Mouse (Mus musculus): ENCODE results near the gene Tbc1d1. TPM values are rescaled to one million over a fixed set of nuclear protein-coding genes. Genes with fewer than 3 reads are reported as not detected.

The Tbc1d1 gene
- total RNA-seq, 2 experiments from 2014 or later: 35.5 to 36.8 TPM

DNA sequence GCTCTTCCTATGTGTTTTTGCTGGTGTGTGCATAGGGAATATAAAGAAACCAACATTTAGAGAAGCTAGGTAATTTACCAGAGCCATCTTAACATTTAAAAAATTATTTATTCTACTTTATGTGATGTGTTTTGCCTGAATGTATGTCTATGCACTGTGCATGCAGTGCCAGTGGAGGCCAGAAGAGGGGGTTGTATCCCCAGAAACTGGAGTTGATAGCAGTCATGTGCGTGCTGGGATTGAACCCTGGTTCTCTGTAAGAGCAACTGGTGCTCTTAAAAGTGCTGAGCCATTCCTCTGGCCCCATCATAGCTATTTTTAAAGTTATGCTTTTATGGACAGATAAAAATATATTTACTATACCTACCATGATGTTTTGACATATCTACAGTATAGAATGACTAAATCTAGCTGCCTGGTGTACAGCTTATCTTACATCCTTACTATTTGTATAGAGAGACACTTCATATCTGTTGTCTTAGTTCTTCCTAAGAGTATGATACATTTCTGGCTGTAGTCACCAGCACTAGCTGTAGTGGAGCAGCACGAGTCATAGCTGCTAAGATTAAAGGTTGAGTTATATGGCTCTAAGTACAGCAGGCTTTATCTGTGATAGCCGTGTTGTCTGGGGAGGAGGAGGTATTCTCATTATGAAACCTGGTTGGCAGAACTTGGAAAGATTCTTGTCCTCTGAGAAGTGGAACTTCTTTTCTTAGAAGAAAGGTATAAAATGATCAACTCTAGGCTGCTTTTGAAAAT lies 83.0 kb downstream of the Tbc1d1 start:
- no peak for DNase-seq

DNA sequence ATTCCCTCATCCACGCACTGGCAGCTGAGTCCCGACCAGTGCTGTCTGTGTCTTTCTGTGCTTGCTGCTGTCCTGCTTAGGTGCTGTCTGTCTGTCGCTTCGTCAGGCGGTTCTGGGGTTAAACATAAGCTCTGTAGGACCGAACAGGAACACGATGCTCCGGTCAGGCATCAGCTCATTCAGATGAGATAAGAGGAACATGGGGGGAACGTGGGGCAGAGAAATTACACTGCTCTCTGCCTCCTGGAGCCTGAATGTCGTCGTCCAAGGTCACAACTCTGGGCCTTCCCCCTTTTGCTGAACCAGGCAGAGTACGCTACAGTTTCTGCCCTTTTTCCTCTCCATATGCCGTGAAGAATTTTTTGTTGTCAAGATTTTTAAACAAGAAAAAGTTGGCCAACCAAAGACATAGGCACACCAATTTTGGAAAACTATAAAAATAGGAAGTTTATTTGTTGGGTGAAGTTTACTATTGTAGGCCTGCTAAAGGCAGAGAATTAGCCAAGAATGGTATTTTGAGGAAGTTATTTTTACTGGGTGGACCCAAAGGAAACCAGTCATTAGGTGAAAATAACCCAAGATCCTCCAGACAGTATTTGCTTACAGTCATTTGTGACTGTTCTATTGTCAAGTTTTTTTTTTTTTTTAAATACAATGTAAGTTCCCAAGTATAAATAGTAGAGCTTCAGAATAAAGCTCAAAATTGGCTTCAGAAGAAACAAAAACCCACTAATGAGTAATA lies 85.0 kb downstream of the Tbc1d1 start:
- no peak for DNase-seq

DNA sequence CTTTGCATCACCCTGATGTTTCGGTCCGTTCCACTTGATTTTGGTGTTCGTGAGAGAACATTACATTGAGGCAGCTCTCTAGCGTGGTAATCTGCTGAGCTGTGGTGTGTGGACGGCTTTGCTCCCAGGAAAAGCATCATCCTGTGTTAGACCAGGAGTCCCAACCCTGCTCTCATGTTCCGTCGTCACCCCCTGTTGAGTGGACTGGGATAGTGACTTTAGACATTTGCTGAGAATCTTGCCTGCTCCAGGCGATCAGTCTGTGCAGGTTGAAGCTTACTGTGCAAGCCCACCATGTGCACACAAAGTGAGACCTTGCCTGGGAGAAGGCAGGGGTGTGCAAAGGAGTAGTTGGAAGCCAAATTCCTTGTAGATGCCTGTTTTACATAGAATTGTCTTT lies 85.8 kb downstream of the Tbc1d1 start:
- no peak for DNase-seq

DNA sequence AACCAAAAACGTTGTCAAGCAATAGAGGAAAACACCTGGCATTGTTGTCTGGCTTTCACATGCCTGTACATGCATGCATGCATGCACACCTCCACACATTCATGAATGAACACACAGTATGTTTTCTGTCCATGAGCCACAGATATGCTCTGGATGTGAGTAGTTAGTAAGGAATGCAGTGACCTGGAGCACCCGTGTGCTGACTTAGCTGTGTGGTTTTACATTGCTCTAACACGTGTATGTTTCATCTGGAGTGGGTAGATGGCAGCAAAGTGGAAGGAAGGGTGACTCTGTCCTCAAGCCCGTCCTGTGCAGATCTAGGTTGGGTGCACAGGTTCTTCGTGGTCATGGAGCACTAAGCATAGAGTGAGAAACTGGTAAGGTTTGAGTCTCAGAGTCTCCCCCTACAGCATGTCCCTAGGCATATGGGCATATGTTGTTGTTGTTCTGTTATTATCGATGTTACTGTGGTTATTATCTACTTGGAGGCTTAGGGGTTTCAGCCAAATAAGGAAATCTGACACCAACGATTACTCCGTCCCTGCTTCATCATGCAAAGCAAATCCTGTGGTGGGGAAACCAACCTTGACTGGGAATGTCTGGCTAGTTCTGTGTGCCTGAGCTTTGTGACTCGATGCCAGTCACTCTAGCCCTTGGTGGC lies 86.8 kb downstream of the Tbc1d1 start:
- DNase-seq: no peak

DNA sequence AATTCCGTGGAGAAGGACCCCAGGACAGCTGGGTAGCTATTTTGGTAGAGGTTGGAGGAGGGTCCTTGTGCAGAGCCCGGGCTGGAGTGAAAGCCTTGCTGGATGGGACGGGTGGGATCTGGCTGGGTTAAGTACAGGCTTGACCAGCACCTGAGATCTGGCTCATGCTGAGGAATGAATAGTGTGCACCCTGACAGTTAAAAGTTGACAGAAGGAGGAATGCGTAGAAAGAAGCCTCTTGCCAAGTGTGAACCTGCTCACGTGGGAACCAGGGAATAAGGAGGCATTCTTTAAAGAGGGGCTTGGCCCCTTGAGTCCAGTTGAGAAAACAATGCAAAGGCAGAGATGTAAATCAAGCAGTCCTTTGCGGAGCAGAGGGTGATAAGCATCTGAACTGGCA lies 87.6 kb downstream of the Tbc1d1 start:
- DNase-seq: no peak

DNA sequence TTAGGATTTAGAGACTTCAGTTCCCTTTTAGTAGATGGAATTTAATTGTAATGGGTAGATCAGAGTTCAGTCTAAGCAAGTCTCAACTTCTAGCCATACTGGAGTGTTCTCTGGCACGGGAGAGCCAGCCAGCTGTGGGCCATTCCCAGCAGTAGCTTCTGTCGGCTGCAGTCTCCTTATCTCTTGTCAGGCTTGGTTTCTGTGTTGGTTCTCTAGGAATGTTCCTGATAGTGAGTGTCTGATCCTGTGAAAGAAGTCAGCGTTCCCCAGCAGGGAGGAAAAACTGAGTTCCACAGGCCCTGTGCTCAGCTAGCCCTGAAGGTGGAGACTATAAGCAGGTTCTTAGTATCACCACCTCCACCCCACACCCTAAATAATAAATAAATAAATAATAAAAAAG lies 88.2 kb downstream of the Tbc1d1 start:
- no peak for DNase-seq

DNA sequence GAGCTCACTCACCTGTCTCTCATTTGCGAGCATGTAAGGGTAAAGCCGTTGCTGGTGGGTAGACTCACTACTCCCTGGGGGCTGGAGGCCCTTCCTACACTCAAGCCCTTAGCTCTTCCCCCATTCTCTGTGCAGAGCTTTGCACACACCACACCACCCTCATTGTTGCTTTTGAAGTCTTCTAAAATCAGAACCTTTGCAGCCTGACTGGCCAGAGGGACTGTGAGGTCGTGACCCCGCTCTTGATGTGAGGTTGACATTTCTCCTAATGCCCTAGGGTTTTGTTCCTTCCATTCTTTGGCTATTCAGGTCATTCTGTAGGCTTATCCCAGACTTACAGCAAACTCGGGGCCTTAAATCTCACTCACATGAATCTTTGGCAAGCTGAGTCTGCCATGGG lies 88.6 kb downstream of the Tbc1d1 start:
- DNase-seq: no peak

DNA sequence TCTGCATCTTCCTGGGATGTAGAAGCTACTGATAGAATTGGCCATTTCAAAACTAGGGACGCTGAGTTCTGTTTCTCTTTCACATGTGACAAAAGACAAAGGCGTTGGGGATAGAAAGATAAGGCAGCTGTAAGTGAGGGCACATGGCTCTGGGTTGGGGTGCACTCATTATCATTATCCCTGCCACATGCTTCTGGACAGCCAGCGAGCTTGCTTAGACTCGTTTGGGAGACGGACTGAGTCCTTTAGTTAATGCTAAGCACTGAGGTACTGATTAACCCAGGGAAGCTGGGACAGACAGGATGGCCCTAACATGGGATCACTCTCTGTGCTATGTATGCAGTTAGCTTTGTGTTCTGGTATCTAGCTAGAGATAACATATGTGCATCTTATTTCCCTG lies 95.3 kb downstream of the Tbc1d1 start:
- no peak for DNase-seq

DNA sequence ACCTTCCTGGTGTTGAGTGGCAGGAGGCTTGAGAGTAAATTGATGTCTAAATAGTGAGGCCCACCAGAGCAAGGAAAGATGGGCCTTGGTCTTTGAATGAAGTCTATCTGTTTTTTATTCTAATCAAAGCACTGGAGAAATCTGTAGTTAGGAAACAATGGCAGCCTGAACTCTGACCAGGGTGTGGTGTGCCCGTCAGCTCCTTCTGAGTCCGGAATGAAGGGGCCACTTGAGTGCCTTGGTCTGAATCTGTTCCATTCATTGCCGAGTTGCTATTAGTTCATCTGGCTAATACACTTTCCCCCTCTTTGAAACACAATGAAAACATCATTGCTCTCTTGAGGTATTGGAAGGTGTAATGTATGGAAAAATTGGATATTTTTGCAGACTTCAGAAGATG lies 98.2 kb downstream of the Tbc1d1 start:
- DNase-seq: no peak

DNA sequence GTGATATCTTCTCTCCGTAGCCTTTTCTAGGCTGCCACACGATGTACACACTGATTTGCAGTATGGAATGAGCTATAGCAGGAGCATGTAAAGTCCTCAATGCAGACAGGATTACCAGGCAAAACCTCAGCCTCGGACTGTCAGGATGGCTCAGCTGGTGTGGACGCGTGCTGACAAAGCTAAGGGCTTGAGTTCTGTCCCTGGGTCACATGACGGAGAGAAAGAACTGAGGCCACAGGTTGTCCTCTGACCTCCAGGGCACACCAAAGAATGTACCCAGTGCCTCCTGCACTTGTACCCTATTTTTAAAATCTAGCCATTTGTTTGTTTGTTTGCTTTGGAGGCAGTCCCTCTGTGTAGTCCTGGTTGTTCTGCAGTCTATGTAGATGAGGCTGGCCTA lies 98.9 kb downstream of the Tbc1d1 start:
- DNase-seq: no peak

DNA sequence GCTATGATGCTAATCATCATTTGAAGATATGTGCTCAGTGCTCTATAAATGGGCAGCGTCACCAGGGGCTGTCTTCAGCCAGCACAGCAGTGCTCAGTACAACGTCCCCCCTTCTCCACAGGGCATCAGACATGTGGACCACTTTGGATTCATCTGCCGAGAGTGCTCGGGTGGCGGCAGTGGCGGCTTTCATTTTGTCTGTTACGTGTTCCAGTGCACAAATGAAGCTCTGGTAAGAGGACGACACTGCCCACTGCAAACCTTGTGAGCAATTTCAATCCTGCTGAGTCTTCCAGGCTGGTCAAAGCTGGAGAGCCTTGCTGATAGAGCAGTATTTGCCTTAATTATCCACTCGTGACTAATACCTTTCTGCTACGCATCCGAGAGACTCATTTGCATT lies 107.2 kb downstream of the Tbc1d1 start:
- DNase-seq: no peak

DNA sequence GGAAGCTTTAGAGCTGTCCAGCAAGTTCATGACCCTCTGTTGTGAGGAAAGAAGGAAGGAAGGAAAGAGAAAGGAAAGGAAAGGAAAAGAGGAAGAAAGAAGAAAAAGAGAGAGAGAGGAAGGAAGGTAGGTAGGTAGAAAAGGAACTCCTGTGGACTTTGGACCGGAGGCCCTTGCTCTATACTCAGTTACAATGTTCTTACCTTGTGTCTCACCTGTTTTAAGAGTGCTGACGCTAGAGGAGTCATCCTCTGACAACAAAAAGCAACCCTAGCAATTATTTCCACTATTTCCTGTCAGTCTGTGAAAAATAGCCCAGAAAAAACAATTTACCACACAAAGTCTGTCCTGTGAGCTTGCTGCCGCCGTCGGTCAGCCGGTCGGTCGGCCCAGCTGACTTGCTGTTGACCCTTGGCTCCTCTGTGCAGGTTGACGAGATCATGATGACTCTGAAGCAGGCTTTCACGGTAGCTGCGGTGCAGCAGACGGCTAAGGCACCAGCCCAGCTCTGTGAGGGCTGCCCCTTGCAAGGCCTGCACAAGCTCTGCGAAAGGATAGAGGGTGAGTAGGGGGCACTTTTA lies 107.9 kb downstream of the Tbc1d1 start:
- DNase-seq: no peak

DNA sequence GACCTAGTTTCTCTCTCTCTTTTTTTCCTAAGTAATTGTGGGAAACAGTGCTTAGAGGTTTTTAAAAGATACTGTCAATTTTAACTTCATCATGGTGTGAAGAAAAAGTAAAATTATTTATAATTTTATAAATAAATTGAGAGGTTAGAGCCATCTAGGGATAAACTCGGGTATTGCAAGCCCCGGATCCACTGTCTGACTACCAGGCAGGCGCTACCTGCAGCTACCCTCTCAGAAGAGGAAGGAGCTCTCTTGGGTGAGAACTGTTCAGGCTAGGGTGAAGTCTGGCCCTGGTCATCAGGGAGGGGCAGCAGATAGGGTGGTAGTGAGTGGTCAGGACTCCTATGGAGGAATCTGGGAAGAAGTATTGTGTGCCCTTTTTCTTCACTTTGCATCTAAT lies 109.0 kb downstream of the Tbc1d1 start:
- DNase-seq: no peak

DNA sequence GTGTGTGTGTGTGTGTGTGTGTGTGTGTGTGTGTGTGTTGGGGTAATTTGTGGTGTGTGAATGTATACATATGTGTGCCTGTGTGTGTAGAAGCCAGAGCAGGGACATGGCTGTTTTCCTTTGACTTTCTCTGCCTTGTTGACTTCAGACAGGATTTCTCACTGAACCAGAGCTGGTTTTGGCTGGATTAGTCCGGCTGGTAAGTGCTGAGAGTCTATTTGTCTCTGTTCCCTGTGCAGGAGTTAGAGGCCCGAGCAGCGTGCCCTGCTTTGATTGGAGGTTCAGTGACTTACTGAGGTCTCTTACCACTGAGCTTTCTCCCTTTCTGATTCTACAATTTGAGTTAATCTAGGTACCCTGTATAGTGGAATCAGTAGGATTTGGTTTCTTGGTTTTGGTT lies 109.8 kb downstream of the Tbc1d1 start:
- no peak for DNase-seq

DNA sequence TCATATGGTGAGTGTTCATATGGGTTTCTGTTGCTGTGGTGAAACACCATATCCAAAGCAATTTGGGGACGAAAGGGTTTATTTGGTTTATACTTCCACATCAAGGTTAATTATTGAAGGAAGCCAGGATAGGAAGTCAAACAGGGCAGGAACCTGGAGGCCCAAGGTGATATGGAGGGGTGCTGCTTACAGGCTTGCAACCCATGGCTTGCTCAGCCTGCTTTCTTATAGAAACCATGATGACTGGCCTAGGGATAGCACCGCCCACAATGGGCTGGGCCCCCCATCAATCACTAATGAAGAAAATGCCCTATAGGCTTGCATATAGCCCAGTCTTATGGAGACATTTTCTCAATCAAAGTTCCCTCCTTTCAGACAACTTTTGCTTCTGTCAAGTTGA lies 110.4 kb downstream of the Tbc1d1 start:
- no peak for DNase-seq

DNA sequence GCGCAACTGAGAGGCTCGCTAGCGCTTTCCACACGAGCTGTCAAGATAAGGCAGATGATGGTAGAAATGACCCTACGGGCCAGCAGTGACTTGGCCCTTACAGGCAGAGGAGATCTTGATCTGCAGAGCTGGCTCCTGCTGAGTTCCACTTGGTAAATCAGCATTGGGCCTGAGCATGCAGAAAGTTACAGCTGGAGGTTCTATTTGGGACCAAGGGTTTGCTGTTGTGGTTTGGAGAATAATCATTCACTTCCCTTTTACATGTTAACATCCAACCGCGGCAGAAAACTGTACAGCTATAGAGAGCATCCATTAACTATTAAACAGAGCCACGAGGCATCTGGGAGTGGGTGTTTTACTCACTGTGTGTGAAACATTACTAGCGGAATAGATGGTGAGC lies 111.2 kb downstream of the Tbc1d1 start:
- DNase-seq: no peak

DNA sequence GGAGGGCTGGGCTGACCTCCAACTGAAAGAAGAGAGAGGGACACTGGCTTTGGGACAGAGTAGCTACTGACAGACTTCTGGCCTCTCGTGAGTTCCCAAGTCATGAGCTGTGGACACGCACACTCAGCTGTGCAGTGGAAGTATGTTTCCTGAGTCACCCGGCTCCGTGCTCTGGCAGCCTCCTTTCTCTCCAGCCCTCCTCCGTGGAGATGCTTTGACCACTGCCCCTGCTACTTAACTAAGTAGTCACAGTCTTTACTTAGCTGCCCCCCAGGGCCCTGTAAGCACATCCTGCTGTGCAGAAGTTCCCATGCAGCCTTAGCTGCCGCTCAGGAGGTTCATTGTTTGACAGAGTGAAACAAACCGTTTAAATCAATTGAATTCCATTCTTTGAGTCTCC lies 113.6 kb downstream of the Tbc1d1 start:
- no peak for DNase-seq

DNA sequence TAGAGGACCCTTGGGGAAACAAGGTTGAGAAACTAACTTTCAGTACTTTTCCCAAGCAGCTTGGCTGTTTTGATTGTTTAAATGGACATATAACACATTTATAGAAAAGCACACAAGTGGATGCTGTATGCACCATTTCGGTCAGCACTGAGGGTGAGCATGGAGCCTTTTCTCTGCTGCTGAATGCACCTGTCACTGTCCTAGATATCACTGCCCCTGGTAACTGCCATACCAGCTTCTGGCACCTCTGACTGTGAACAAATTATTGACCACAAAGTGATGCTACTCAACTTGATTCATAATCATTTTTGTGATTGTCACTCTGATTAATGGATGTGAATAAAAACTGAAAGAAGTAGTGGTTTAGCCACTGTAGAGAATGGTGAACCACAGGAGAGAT lies 117.4 kb downstream of the Tbc1d1 start:
- DNase-seq: no peak

DNA sequence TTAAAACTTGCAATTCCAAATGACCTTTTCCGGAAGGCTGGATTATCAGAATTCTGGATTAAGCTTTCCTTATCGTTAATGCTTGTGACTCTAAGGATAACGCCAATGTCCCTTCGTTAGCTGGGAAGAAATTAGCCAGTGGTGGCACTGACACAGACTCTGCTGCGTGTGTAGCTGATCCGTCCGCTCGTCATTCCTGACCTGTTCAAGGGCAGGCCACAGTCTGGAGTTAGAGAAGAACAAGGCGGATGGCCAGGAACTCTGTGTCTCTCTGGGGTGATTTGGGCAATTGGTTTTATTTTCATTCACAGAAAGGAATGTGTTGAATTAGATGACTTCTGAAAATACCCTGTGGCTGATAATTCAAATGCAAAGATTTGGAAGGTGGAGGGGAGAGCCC lies 118.2 kb downstream of the Tbc1d1 start:
- DNase-seq: no peak

DNA sequence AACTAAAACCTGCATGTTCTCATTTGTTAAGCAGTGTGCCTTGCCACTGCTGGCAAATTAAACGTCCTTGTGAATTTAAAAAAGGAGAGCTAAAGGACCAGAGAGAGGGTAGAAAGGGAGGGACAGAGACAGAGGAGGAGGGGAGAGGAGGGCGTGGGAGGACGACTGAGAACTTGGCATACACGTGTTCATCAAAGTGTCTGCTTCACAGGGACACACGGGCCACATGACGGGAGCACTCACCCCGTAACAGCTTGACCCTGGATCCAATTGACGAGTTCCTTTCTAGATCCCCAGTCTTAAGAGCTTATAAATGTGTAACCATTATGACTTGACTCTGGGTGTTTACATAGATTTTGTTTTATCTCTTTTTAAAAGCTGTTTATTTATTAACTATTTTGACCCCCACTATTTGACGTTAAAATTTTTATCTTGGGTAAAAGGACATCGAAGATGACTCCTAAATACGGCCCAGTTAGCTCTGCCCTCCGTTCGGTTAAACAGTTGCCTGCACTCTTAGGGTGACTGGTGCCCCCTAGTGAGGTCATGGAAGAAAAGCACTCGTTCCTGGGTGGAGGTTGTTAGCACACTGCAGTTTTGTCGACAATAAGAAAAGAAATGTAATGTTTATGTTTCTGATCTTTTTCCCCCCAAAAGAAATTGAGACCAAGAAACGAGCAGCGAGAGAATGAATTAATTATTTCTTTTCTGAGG lies 118.8 kb downstream of the Tbc1d1 start:
- no peak for DNase-seq

DNA sequence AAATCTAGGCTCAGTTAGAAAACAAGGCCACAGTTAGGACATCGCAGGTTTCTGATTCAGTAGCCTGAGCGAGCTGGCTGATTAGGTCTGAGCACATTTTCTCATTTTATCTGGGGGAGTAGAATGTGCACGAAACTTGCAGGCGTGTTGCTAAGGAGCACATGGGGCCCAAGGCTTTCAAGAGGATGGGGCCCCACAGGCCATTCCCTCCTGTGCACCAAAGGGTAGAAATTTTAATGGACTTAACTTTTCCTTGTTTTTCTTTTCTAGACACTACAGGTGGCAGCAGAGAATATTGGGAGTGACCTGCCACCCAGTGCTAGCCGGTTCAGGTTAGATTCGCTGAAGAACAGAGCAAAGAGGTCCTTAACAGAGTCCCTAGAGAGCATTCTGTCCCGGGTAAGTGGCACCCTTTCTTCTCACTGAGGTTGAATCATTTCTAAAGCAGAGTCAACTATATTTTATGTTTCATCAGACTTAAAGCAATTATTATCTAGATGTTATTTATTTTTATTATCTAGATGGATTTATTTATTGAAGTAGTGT lies 121.6 kb downstream of the Tbc1d1 start:
- DNase-seq: no peak

DNA sequence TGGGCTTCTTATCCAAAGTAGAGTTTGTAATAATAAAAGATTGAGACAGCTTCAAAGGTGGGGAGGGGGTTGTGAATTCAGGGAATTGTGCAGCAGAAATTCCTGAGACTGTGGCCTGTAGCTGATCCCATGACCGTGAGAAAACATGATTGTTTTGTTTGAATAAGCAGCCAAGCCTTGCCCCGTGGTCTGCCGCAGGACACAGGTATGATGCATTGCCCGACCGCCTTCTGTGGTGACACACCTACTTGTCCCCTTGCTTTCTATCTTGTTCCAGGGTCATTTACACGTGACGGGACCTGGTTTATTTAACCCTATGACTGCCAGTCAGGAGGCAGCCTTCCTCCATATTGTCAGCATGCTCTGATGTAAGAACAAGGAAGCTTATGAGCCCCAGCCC lies 123.6 kb downstream of the Tbc1d1 start:
- DNase-seq: no peak

Data from gastrocnemius, postnatal 10 days (tissue).